Mouse (Mus musculus): ENCODE results near the gene Ldhc.

GRCm38 (mm10) chr7:46831693-46832092 is 29.3 kb upstream of the Ldhc start:
- TF ChIP-seq EP300 (IDR thresholded peaks at IDR 0.05; ENCODE audit: low read depth), result no peak
- TF ChIP-seq CTCF (IDR thresholded peaks at IDR 0.05; ENCODE audit: low read depth), result no peak
